Mouse (Mus musculus): ENCODE results near the gene Msl3. TPM values are rescaled to one million over a fixed set of nuclear protein-coding genes. Genes with fewer than 3 reads are reported as not detected.
"Not testable (repeated sequence)": the region's sequence is repeated elsewhere in the genome, so short reads cannot be mapped to it uniquely, and the experiment has no call there.

Msl3 gene
- 10 to 100 TPM; 41.0 to 42.0 TPM for total RNA-seq (2021)
- long read RNA-seq, experiment 1, transcript Msl3-201 (13 exons, 2,399 nt): major isoform, 5 of 26 reads
- long read RNA-seq, experiment 1, partial matches to known transcripts: 18 of 26 reads
- long read RNA-seq, experiment 1, other reads (novel, unspliced or antisense): 1 of 26 reads
- long read RNA-seq, experiment 2, transcript Msl3-201 (13 exons, 2,399 nt): major isoform, 7 of 33 reads
- long read RNA-seq, experiment 2, partial matches to known transcripts: 17 of 33 reads
- long read RNA-seq, experiment 2, other reads (novel, unspliced or antisense): 9 of 33 reads

GRCm38 (mm10) chrX:168673525-168674406 is at the start of gene Msl3:
TSS of gene Msl3 (minus strand) at chrX:168673898.
- DNase-seq: peak; percentile 68 to 81
- intact Hi-C loops (cut with DNase I): no loop called here

GRCm38 (mm10) chrX:168717969-168718368 is 44.3 kb upstream of the Msl3 start:
- DNase-seq: no peak
- intact Hi-C loops (cut with DNase I): loop anchor here (5.0 to 10.0 kb wide), 2 partner anchors 219 to 367 kb away; no protein-coding TSS in a partner anchor

- DNase-seq: no peak
- intact Hi-C loops (cut with DNase I): no loop called here
Observed at GRCm38 (mm10) chrX:168674407-168674962, 787 bp upstream of the Msl3 start.

DNA sequence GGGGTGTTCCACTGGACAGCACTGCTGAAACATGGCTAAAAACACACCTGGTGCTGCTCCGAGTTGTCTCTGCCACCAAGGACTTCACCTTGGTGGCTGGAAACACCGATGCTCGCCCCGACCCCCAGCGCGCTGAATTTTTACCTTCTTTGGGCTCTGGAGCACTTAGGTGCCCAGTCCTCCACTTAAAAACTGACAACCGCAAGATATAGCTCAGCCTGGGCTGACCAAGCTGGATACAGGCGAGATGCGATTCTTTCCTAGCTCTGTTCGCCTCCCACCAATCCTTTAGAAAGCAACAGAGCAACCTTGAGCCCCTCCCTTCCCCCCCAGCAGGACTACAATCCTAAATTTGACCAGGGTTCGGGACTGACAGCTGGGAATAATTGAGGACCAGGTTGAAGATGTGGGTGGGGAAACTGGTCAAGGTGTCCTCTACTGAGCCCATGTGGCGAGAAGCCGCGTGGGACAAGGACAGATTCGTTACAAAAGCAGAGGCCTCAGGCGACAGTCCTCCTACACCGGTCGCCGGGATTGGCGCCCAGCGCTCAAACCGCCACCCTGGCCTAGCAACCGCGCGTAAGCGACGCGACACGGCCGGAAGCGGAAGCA is 679 bp downstream of the Msl3 start:
- DNase-seq: no peak
- intact Hi-C loops (cut with DNase I): no loop called here

DNA sequence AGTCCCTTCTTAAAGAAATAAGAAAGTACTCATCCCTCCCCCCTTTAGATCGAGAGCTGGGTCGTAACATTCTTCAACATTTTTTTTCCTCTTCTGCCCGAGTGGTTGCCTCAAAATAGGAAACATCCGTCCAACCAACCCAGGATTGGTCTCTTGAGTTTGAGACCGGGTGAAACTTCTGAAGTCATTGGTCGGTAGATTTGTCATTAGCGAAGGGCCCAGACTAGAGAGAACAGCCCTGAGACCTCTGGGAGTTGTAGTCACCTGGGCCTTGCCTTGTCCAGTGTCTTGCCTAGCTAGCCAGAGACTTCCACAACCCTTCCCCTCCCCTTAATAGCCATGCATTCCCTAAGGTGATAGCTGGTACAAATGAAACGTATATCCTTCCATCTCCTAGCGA is 1.3 kb downstream of the Msl3 start:
- intact Hi-C loops (cut with DNase I): no loop called here
- peak; percentile 17 to 44 for DNase-seq

- DNase-seq: no peak
- intact Hi-C loops (cut with DNase I): no loop called here
Observed at GRCm38 (mm10) chrX:168663982-168664689, 9.6 kb downstream of the Msl3 start.

DNA sequence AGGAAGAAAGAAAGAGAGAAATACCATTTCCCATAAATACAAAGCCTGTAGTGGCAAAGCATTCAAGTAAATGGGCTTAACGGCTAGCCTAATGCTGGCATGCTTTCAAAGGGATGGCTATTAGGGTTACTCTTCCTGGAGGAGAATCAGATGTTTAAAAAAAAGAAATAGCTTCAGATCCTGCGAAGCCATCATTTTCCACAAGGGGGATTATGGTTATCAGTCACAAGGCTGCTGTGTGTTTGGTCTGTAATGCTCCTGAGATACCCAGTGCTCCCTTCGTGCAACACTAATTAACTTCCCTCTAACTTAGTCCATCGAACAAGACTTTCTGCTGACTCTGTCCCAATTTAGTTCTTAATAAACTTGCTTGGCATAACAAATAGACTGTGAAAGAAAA is 13.5 kb downstream of the Msl3 start:
- no peak for DNase-seq
- intact Hi-C loops (cut with DNase I): no loop called here

- intact Hi-C loops (cut with DNase I); DNase-seq: not testable (repeated sequence)
Observed at GRCm38 (mm10) chrX:168659803-168660202, 13.9 kb downstream of the Msl3 start.

- intact Hi-C loops (cut with DNase I): no loop called here
- DNase-seq: no peak
Observed at GRCm38 (mm10) chrX:168659275-168659674, 14.4 kb downstream of the Msl3 start.

GRCm38 (mm10) chrX:168657795-168658194 is 15.9 kb downstream of the Msl3 start:
- intact Hi-C loops (cut with DNase I): no loop called here
- no peak for DNase-seq

- no peak for DNase-seq
- intact Hi-C loops (cut with DNase I): no loop called here
Observed at GRCm38 (mm10) chrX:168649336-168649735, 24.4 kb downstream of the Msl3 start.

GRCm38 (mm10) chrX:168647746-168648145 is 26.0 kb downstream of the Msl3 start:
- no peak for DNase-seq
- intact Hi-C loops (cut with DNase I): no loop called here

- intact Hi-C loops (cut with DNase I): no loop called here
- no peak for DNase-seq
Observed at GRCm38 (mm10) chrX:168643451-168643850, 30.2 kb downstream of the Msl3 start.

DNA sequence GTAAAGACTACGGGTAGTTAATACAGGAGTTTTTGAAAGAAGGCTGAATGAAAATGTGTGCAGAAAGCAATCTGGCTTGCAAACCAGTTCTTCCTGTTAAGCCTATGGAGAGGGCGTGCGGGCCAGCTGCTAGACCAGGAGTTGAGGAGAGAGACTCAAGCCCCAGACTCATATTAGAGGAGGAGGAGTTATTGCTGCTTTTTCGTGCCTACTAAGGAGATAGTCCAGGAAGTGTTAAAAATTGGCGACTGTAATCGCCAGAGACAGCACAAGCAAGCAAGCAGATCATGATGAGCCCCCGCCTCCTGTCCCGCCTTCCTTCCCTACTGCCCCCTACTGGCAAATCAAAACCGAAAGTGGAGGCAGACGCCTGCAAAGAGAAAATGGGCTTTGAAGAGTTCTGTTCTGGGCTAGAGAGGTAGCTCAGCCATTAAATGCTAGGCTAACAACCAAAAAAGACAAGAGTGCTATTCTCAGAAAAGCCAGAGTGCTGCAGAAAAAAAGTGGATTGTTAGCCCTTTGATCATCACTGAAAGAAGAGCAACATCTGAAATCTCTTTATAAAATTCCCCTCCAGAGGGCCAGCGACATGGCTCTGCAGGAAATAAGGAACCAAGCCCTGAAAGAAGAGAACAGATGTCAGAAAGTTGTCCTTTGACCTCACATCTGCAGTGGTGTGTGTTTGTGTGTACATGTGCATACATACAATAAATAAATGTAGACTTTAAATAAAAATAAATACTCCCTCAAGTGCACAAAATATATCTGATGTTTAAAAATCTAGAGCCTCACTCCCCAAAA is 33.9 kb downstream of the Msl3 start:
- intact Hi-C loops (cut with DNase I): no loop called here
- DNase-seq: peak; percentile 22 to 57

Other genes with a start within 250 kb of the Msl3 start
- under 1 TPM; 0.02 to 0.08 TPM for gene Frmpd4, start 96.7 kb downstream of the Msl3 start, total RNA-seq (2021)
- 1 to 10 TPM; 2.3 to 2.8 TPM for gene Arhgap6, start 121.2 kb upstream of the Msl3 start, total RNA-seq (2021)

Measured in gastrocnemius, postnatal 36 days (tissue).